Mouse (Mus musculus) myocyte (in vitro differentiated cells): Measurements from ENCODE around the gene Catsper4. TPM values are rescaled to one million over a fixed set of nuclear protein-coding genes. Genes with fewer than 3 reads are reported as not detected.

ENCODE experiments used
- H3K27me3 ChIP-seq: one replicate; pipeline ENCODE4 v1.6.1; 2011; ENCODE audit not compliant: control insufficient read depth, insufficient read depth, insufficient read length
- H3K36me3 ChIP-seq: one replicate; pipeline ENCODE4 v1.6.1; 2011; ENCODE audit not compliant: control insufficient read depth, insufficient read depth
- H3K4me2 ChIP-seq: one replicate; pipeline ENCODE4 v1.6.1; 2011; ENCODE audit warnings: low read depth, control low read depth
- H3K4me3 ChIP-seq: one replicate; pipeline ENCODE4 v1.5.1; 2011; ENCODE audit warnings: mild to moderate bottlenecking, control low read depth, moderate library complexity
- H3K79me2 ChIP-seq: one replicate; pipeline ENCODE4 v1.6.1; 2011; ENCODE audit not compliant: control insufficient read depth, insufficient read depth
- H3ac ChIP-seq: one replicate; pipeline ENCODE4 v1.6.1; 2011; ENCODE audit not compliant: control insufficient read depth, insufficient read length
- CEBPB ChIP-seq: IDR thresholded peaks from 2 replicates; pipeline ENCODE4 v1.6.1; 2011; ENCODE audit warnings: mild to moderate bottlenecking, moderate library complexity; ENCODE audit not compliant: poor library complexity, insufficient read depth, severe bottlenecking
- E2F4 ChIP-seq: IDR thresholded peaks from one replicate; pipeline ENCODE4 v1.6.1; 2011; ENCODE audit warnings: mild to moderate bottlenecking, control low read depth, moderate library complexity; ENCODE audit not compliant: insufficient read depth
- MAX ChIP-seq: IDR thresholded peaks from one replicate; pipeline ENCODE4 v1.6.1; 2011; ENCODE audit warnings: low read depth, mild to moderate bottlenecking, control low read depth
- MYOD1 ChIP-seq, 3 experiments: IDR thresholded peaks; one replicate each; pipeline ENCODE4 v1.6.1; 2011; ENCODE audit warnings: control low read depth in 2 of 3, low read depth in 2 of 3, mild to moderate bottlenecking in 2 of 3, moderate library complexity in 1 of 3; ENCODE audit not compliant: insufficient read length in 2 of 3, control insufficient read depth in 1 of 3
- MYOG ChIP-seq, 3 experiments: IDR thresholded peaks; one replicate each; pipeline ENCODE4 v1.6.1; 2011; ENCODE audit warnings: control low read depth in 2 of 3, low read depth in 2 of 3, mild to moderate bottlenecking in 2 of 3; ENCODE audit not compliant: insufficient read length in 2 of 3, control insufficient read depth in 1 of 3, insufficient read depth in 1 of 3
- POLR2A ChIP-seq: IDR thresholded peaks from one replicate; pipeline ENCODE4 v1.6.1; 2011; ENCODE audit warnings: low read depth, mild to moderate bottlenecking, control low read depth, moderate library complexity; ENCODE audit not compliant: insufficient read length
- POLR2AphosphoS2 ChIP-seq: IDR thresholded peaks from one replicate; pipeline ENCODE4 v1.6.1; 2011; ENCODE audit warnings: low read depth, control low read depth; ENCODE audit not compliant: insufficient read length
- REST ChIP-seq: IDR thresholded peaks from one replicate; pipeline ENCODE4 v1.6.1; 2011; ENCODE audit warnings: mild to moderate bottlenecking, control low read depth, moderate library complexity; ENCODE audit not compliant: insufficient read depth, insufficient read length
- SRF ChIP-seq: IDR thresholded peaks from one replicate; pipeline ENCODE4 v1.6.1; 2011; ENCODE audit warnings: low read depth; ENCODE audit not compliant: control insufficient read depth, insufficient read length
- TCF12 ChIP-seq: IDR thresholded peaks from one replicate; pipeline ENCODE4 v1.6.1; 2011; ENCODE audit warnings: mild to moderate bottlenecking, control low read depth; ENCODE audit not compliant: poor library complexity, insufficient read depth, severe bottlenecking
- TCF3 ChIP-seq: IDR thresholded peaks from one replicate; pipeline ENCODE4 v1.6.1; 2011; ENCODE audit warnings: low read depth, control low read depth; ENCODE audit not compliant: insufficient read length
- USF1 ChIP-seq: IDR thresholded peaks from one replicate; pipeline ENCODE4 v1.6.1; 2011; ENCODE audit warnings: low read depth, mild to moderate bottlenecking, control low read depth, moderate library complexity
- polyA plus RNA-seq: library from polyadenylated mRNA; unstranded; fragments of >200 nt; fragmentation: generic; extraction: Trizol; gene quantifications from one replicate; pipeline ENCODE4 v1.2.1, GENCODE M21; 2012; ENCODE audit warnings: missing spikeins

Catsper4 gene
- polyA plus RNA-seq, 1 experiment = not detected

DNA sequence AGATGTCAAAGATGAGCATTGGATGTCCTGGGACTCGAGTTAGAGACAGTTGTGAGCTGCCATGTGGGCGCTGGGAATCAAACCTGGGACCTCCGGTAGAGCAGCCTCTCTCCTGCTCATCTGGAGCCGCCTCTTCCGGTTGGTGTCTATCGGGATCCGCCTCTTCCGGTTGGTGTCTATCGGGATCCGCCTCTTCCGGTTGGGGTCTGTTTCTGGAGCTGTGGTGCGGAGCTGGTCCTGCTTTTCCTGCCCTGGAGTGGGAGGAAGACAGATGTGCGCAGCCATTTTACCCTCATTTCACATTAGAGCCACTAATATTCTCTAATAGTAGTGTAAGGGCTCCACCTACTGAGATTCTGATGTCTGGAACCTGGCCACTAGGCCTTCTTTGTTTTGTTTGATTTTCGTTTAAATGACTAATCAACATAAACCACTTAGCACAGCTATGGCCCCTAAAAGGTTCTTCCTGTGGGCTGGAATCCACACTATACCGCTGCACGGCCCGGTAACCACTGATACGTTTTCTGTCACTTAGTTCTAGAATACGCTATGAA is 41.0 kb upstream of the Catsper4 start:
- Histone ChIP-seq H3K36me3 (no peaks in the 10 kb centered on the region), H3K4me3 (no peak overlapping the region)
- no peak for TF ChIP-seq REST
- no peak for TF ChIP-seq POLR2AphosphoS2
- no peak for TF ChIP-seq TCF12
- TF ChIP-seq E2F4 = no peak
- no peak for TF ChIP-seq POLR2A
- TF ChIP-seq MAX = no peak
- no peak for TF ChIP-seq TCF3
- TF ChIP-seq SRF = no peak
- no peak for TF ChIP-seq MYOG (IDR thresholded peaks at IDR 0.05; ENCODE audit: control insufficient read depth in 1 of 3, insufficient read depth in 1 of 3, insufficient read length in 2 of 3, low read depth in 2 of 3)
- TF ChIP-seq CEBPB = no peak
- no peak for TF ChIP-seq MYOD1 (IDR thresholded peaks at IDR 0.05; ENCODE audit: control insufficient read depth in 1 of 3, insufficient read length in 2 of 3, low read depth in 2 of 3)
- TF ChIP-seq USF1 = no peak

DNA sequence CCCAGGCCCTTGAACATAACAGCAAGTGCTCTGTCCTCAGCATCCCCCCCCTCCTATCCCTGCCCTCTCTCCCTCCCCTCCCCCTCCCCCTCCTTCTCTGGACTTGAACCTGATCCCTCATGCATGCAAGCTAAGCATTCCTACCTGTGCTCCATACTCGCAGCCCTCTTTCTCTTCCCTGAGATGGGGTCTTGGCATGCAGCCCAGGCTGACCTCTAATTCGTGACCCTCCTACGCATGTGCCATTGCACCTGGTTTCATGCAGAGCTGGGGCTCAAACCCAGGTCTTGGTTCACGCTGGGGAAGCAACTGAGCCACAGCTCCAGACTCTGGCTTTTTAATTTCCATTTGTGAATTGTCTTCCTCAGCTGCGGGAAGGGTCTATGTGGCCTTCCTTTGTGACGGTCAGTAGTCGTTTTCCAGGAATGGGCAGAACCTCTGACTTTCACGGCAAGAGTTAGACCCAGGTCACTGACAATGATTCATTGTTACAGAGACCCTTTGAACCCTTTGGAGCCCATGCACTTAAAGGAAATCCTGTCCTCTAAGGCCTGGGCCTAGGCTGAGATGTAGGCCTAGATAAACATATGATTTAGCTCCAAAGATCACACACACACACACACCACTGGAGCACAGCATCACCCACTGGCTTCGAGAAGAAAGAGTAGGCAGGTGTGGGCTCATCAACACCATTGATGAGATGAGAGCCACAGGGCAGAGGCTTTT is 38.8 kb upstream of the Catsper4 start:
- Histone ChIP-seq H3ac (no peak overlapping the region), H3K27me3 (no peaks in the 10 kb centered on the region), H3K4me3 (no peak overlapping the region), H3K36me3 (no peaks in the 10 kb centered on the region), H3K4me2 (no peak overlapping the region), H3K79me2 (no peaks in the 10 kb centered on the region)
- TF ChIP-seq E2F4 (no peak), MYOD1 (IDR thresholded peaks at IDR 0.05; ENCODE audit: control insufficient read depth in 1 of 3, insufficient read length in 2 of 3, low read depth in 2 of 3) (no peak), REST (no peak), POLR2A (no peak), MYOG (IDR thresholded peaks at IDR 0.05; ENCODE audit: control insufficient read depth in 1 of 3, insufficient read depth in 1 of 3, insufficient read length in 2 of 3, low read depth in 2 of 3) (no peak), TCF12 (no peak), CEBPB (no peak), SRF (no peak), TCF3 (no peak), USF1 (no peak), POLR2AphosphoS2 (no peak), MAX (no peak)

More for the DNA sequence above, 41.0 kb upstream of the Catsper4 start:
- no peaks in the 10 kb centered on the region for H3K27me3 ChIP-seq
- no peak overlapping the region for H3K4me2 ChIP-seq
- no peak overlapping the region for H3ac ChIP-seq
- H3K79me2 ChIP-seq = no peaks in the 10 kb centered on the region

DNA sequence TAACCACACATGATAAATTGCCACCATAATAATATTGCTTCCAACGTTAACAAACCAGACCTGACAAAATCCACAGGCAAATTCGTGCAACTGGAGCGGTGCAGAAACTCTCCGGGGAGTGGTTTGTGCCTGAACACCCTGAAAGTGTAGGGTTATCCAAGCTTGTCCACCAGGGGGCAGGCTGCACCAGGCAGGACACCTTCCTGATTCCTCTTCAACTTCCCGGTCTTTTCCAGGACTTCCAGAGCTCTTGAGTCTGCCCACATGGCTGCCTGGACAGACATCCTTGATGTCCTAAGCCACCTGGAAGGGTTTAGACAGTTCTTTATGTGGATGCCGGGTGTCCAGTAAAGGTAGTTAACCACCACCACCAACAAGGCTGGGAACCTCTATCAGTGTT is 36.0 kb upstream of the Catsper4 start:
- TF ChIP-seq CEBPB (no peak), SRF (no peak), USF1 (no peak), E2F4 (no peak), TCF12 (no peak), REST (no peak), MAX (no peak), TCF3 (no peak), MYOG (IDR thresholded peaks at IDR 0.05; ENCODE audit: control insufficient read depth in 1 of 3, insufficient read depth in 1 of 3, insufficient read length in 2 of 3, low read depth in 2 of 3) (no peak), POLR2AphosphoS2 (no peak), MYOD1 (IDR thresholded peaks at IDR 0.05; ENCODE audit: control insufficient read depth in 1 of 3, insufficient read length in 2 of 3, low read depth in 2 of 3) (no peak), POLR2A (no peak)
- Histone ChIP-seq H3ac (no peak overlapping the region), H3K4me3 (no peak overlapping the region), H3K79me2 (no peaks in the 10 kb centered on the region), H3K4me2 (no peak overlapping the region), H3K36me3 (no peaks in the 10 kb centered on the region), H3K27me3 (no peaks in the 10 kb centered on the region)

DNA sequence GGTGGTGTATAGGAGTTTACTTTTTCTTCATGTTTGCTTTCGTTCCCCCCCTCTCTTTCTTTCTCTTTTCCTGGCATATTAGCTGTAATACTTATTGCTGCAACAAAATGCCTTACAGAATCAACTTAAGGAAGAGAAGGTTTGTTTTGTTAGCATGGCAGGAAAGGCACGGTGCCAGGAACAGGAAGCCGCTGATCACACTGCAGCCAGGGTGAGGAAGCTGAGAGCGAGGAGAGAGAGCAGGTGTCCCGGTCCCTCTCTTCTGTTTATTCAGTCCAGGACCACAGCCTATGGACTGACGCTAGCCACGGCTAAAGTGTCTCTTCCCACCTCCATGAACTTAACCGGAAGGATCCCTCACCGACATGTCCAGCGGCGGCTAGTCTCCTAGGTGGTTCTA is 31.2 kb upstream of the Catsper4 start:
- Histone ChIP-seq H3K36me3 (no peaks in the 10 kb centered on the region), H3K4me3 (no peak overlapping the region), H3K4me2 (no peak overlapping the region), H3K27me3 (peaks cover 18% of the 10 kb centered on the region), H3K79me2 (no peaks in the 10 kb centered on the region), H3ac (no peak overlapping the region)
- TF ChIP-seq SRF (no peak), MYOG (IDR thresholded peaks at IDR 0.05; ENCODE audit: control insufficient read depth in 1 of 3, insufficient read depth in 1 of 3, insufficient read length in 2 of 3, low read depth in 2 of 3) (no peak), POLR2A (no peak), CEBPB (no peak), MAX (no peak), USF1 (no peak), MYOD1 (IDR thresholded peaks at IDR 0.05; ENCODE audit: control insufficient read depth in 1 of 3, insufficient read length in 2 of 3, low read depth in 2 of 3) (no peak), E2F4 (no peak), REST (no peak), TCF12 (no peak), TCF3 (no peak), POLR2AphosphoS2 (no peak)
